Mouse (Mus musculus) hindbrain, embryonic 14.5 days (tissue): Measurements from ENCODE around the gene Dnajc30. TPM values are rescaled to one million over a fixed set of nuclear protein-coding genes. Genes with fewer than 3 reads are reported as not detected.

ENCODE experiments used
- ATAC-seq: fragments of 200-750 bp; cut with Nextera tagmentation; 2 replicates; pipeline ENCODE4 v1.8.0; 2017; ENCODE audit warnings: moderate number of reproducible peaks, mild to moderate bottlenecking, moderate TSS enrichment, moderate library complexity; ENCODE audit not compliant: low FRiP score
- DNase-seq: peaks from one replicate; pipeline ENCODE4 v3.0.0-alpha.2; 2015; ENCODE audit warnings: low spot score
- H3K27ac ChIP-seq: fragments of 300-500 bp; sonication (generic); 2 replicates; pipeline ENCODE4 v1.5.1; 2014; ENCODE audit warnings: mild to moderate bottlenecking, moderate library complexity
- H3K27me3 ChIP-seq: fragments of 300-500 bp; sonication (generic); 2 replicates; pipeline ENCODE4 v1.6.1; 2014; ENCODE audit warnings: mild to moderate bottlenecking, low read length, mixed read lengths; ENCODE audit not compliant: control insufficient read depth, insufficient read depth
- H3K36me3 ChIP-seq: fragments of 300-500 bp; sonication (generic); replicated peaks from 2 replicates; pipeline ENCODE4 v1.6.1; 2014; ENCODE audit not compliant: control insufficient read depth, insufficient read depth
- H3K4me1 ChIP-seq: fragments of 300-500 bp; sonication (generic); replicated peaks from 2 replicates; pipeline ENCODE4 v1.6.1; 2014; ENCODE audit warnings: antibody characterized with exemption, low read length, mixed read lengths; ENCODE audit not compliant: control insufficient read depth, insufficient read depth
- H3K4me2 ChIP-seq: fragments of 300-500 bp; sonication (generic); replicated peaks from 2 replicates; pipeline ENCODE4 v1.6.1; 2014; ENCODE audit warnings: mild to moderate bottlenecking, moderate library complexity
- H3K4me3 ChIP-seq: fragments of 300-500 bp; sonication (generic); replicated peaks from 2 replicates; pipeline ENCODE4 v1.5.1; 2014; ENCODE audit warnings: mild to moderate bottlenecking, low read length
- H3K9ac ChIP-seq: fragments of 300-500 bp; sonication (generic); 2 replicates; pipeline ENCODE4 v1.6.1; 2014
- H3K9me3 ChIP-seq: fragments of 300-500 bp; sonication (generic); 2 replicates; pipeline ENCODE4 v1.6.1; 2016; ENCODE audit warnings: low read length; ENCODE audit not compliant: control insufficient read depth
- WGBS: fragments of 180-500 bp; shearing (Covaris S2); extraction: QIAGEN DNeasy Blood & Tissue Kit; methylation state at CpG from one replicate; pipeline ENCODE4 v1.1.7; 2014; 5-methylcytosine and 5-hydroxymethylcytosine counted together
- polyA plus RNA-seq: library from polyadenylated mRNA; unstranded; fragments of >200 nt; fragmentation: Nextera tagmentation; extraction: Ambion mirVana; gene quantifications from 2 replicates; pipeline ENCODE4 v1.2.1, GENCODE M21; 2014

The Dnajc30 gene
- 42.5 and 43.0 TPM in 2 replicates for polyA plus RNA-seq

GRCm38 (mm10) chr5:135063629-135064381 lies at the start of gene Dnajc30:
TSS of gene Dnajc30 (plus strand) at chr5:135064202.
- H3K9ac ChIP-seq: peak within 1 kb of the TSS; percentile 76
- ATAC-seq (peak; percentile 96), DNase-seq (peak; percentile 99)
- H3K4me1 ChIP-seq: peaks cover 24% of the 10 kb centered on the region
- peak within 1 kb of the TSS; percentile 96 for H3K4me3 ChIP-seq
- peaks cover 43% of the 10 kb centered on the region for H3K36me3 ChIP-seq
- peak within 1 kb of the TSS; percentile 94 for H3K4me2 ChIP-seq
- H3K27me3 ChIP-seq: no peaks in the 10 kb centered on the region
- WGBS: under 1% methylated on average over 47 of the region's 52 CpGs
- H3K27ac ChIP-seq: peak within 1 kb of the TSS; percentile 51
- H3K9me3 ChIP-seq: no peaks in the 10 kb centered on the region

GRCm38 (mm10) chr5:135015497-135015896 lies 48.5 kb upstream of the Dnajc30 start:
- ATAC-seq: no peak
- Histone ChIP-seq H3K9ac (no peak overlapping the region), H3K4me1 (peaks cover 14% of the 10 kb centered on the region), H3K27me3 (no peaks in the 10 kb centered on the region), H3K4me2 (no peak overlapping the region), H3K36me3 (no peaks in the 10 kb centered on the region), H3K9me3 (no peaks in the 10 kb centered on the region), H3K4me3 (no peak overlapping the region), H3K27ac (no peak overlapping the region)
- DNase-seq: peak; percentile 84
- WGBS: 15% methylated on average over 7 of the region's 7 CpGs

DNA sequence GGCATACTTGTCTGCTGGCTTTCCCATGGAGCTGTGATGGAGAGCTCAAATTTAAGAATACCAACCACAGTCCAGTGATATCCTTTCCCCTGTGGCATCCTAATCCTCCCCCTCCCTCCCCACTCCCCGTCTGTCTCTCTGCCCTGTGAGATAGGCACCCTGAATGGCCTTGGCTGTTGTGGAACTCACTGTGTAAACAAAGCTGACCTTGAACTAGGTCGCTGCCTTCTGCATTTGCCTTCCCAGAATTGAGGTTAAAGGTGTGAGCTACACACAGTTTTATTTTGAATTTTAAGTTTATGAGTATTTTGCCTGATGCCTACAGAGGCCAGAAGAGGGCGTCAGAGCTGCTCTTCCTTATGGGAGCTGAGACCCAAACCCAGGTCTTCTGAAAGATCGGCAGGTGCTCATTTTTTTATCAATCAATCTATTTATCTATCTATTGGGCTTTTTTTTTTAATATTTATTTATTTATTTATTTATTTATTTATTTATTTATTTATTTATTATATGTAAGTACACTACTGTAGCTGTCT lies 47.7 kb upstream of the Dnajc30 start:
- WGBS: 53% methylated on average over 4 of the region's 4 CpGs

GRCm38 (mm10) chr5:135021814-135022213 lies 42.2 kb upstream of the Dnajc30 start:
- no peaks in the 10 kb centered on the region for H3K9me3 ChIP-seq
- 50% methylated on average over 6 of the region's 6 CpGs for WGBS
- H3K27ac ChIP-seq: no peak overlapping the region
- H3K27me3 ChIP-seq: no peaks in the 10 kb centered on the region
- ATAC-seq (peak; percentile 78), DNase-seq (peak; percentile 80)
- H3K9ac ChIP-seq: no peak overlapping the region
- no peak overlapping the region for H3K4me3 ChIP-seq
- H3K4me2 ChIP-seq: no peak overlapping the region
- H3K36me3 ChIP-seq: no peaks in the 10 kb centered on the region
- peaks cover 15% of the 10 kb centered on the region for H3K4me1 ChIP-seq

More for the DNA sequence above, 47.7 kb upstream of the Dnajc30 start:
- H3K27me3 ChIP-seq: no peaks in the 10 kb centered on the region
- H3K4me2 ChIP-seq: no peak overlapping the region
- ATAC-seq (no peak), DNase-seq (no peak)
- no peaks in the 10 kb centered on the region for H3K36me3 ChIP-seq
- no peak overlapping the region for H3K9ac ChIP-seq
- H3K9me3 ChIP-seq: no peaks in the 10 kb centered on the region
- H3K4me3 ChIP-seq: no peak overlapping the region
- H3K27ac ChIP-seq: no peak overlapping the region
- peaks cover 11% of the 10 kb centered on the region; the same call in 1 of the 2 replicates for H3K4me1 ChIP-seq

- DNase-seq (peak; percentile 86), ATAC-seq (peak; percentile 89)
- Histone ChIP-seq H3K27me3 (no peaks in the 10 kb centered on the region), H3K9ac (peak within 1 kb of the TSS; percentile 77), H3K4me3 (peak within 1 kb of the TSS; percentile 71), H3K9me3 (no peaks in the 10 kb centered on the region), H3K4me2 (peak within 1 kb of the TSS; percentile 89), H3K27ac (0 out of 2 replicates have a peak within 1 kb of the TSS, but pooled peaks have one; percentile 1), H3K36me3 (no peaks in the 10 kb centered on the region; the same call in 1 of the 2 replicates), H3K4me1 (peaks cover 16% of the 10 kb centered on the region)
- WGBS: under 1% methylated on average over 58 of the region's 61 CpGs
Measured at GRCm38 (mm10) chr5:135023344-135024173, 40.4 kb upstream of the Dnajc30 start, which contains the start of gene Stx1a. TSS of gene Stx1a (plus strand) at chr5:135023482.

- H3K4me3 ChIP-seq: peak overlapping the region; percentile 71
- H3K36me3 ChIP-seq: no peaks in the 10 kb centered on the region; the same call in 1 of the 2 replicates
- H3K9ac ChIP-seq: 0 out of 2 replicates have a peak overlapping the region, but pooled peaks have one; percentile 77
- peaks cover 21% of the 10 kb centered on the region for H3K4me1 ChIP-seq
- DNase-seq (no peak), ATAC-seq (no peak)
- peak overlapping the region; percentile 89 for H3K4me2 ChIP-seq
- WGBS: 74% methylated on average over 11 of the region's 11 CpGs
- no peaks in the 10 kb centered on the region for H3K27me3 ChIP-seq
- H3K9me3 ChIP-seq: no peaks in the 10 kb centered on the region
- H3K27ac ChIP-seq: no peak overlapping the region
Measured at GRCm38 (mm10) chr5:135024665-135025224, 39.3 kb upstream of the Dnajc30 start.

GRCm38 (mm10) chr5:135025899-135026298 lies 38.1 kb upstream of the Dnajc30 start:
- 19% methylated on average over 7 of the region's 7 CpGs for WGBS
- ATAC-seq (no peak), DNase-seq (no peak)
- peaks cover 21% of the 10 kb centered on the region for H3K4me1 ChIP-seq
- no peaks in the 10 kb centered on the region for H3K27me3 ChIP-seq
- no peak overlapping the region for H3K4me3 ChIP-seq
- no peaks in the 10 kb centered on the region; the same call in 1 of the 2 replicates for H3K36me3 ChIP-seq
- H3K9ac ChIP-seq: no peak overlapping the region
- no peaks in the 10 kb centered on the region for H3K9me3 ChIP-seq
- H3K27ac ChIP-seq: no peak overlapping the region
- peak overlapping the region; percentile 27; the same call in 1 of the 2 replicates for H3K4me2 ChIP-seq

GRCm38 (mm10) chr5:135029007-135029854 lies 34.8 kb upstream of the Dnajc30 start:
- Histone ChIP-seq H3K4me1 (peaks cover 16% of the 10 kb centered on the region), H3K9ac (no peak overlapping the region), H3K27me3 (no peaks in the 10 kb centered on the region), H3K4me2 (no peak overlapping the region), H3K36me3 (no peaks in the 10 kb centered on the region; the same call in 1 of the 2 replicates), H3K4me3 (no peak overlapping the region), H3K9me3 (no peaks in the 10 kb centered on the region), H3K27ac (no peak overlapping the region)
- 53% methylated on average over 18 of the region's 18 CpGs for WGBS
- ATAC-seq: no peak
- no peak for DNase-seq
